Mouse (Mus musculus): ENCODE measurements around the gene Ccdc86.

DNA sequence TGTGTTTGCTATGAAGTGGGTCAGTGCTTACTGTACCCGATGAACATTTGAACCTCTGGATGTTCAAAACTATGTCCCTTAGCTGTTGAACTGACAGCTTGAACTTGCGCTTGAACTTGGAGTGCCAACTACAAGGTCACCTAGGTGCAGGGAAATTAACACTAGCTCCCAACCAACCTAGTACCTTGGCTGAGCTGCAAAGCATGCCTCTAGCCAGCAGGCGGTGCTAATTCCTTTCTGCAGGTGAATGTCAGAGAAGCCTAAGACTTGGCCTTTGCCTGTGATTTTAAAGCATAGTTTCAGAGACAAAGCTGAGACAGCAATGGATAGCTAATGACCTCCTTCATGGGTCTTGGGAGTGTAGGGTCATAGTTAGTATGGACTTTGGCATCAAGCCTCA, 41.2 kb downstream of the Ccdc86 start:
- TF ChIP-seq CTCF (conservative IDR thresholded peaks at IDR 0.05; ENCODE audit: insufficient read depth, insufficient read length, low read depth, low read length) = peak; percentile 86
- TF ChIP-seq POLR2A (IDR thresholded peaks at IDR 0.05; ENCODE audit: low read depth, low read length) = no peak
